ENCODE assay signal across 8 mouse cellular contexts in the genomic region with DNA sequence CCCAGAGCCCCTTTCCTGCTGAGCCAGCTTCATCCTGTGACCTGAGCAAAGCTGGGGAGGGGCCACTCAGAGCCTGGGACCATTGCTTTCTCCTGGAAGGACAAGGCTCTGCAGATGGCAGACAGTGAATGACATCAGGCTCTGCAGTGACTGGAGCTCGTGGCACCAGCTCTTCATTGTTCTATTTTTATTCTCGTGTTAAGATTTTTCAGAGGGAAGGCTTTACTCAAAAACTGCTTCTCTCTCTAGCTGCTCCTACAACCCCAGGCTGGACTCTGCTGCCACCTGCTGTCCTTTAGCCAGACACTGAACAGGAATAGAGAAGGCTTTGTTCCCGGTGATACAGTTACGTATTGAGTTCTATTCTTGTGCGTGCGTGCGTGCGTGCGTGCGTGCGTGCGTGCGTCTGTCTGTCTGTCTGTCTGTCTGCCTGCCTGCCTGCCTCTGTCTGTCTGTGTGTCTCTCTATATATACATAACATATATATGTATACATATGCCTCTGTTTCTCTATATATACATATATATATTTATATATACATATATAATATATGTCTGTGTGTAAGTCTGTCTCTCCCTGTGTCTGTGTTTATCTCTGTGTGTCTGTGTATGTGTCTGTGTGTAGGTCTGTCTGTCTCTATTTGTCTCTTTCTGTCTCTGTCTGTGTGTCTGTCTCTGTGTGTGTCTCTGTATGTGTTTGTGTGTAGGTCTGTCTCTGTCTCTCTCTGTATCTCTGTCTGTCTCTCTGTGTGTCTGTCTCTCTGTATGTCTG. TPM values are rescaled to one million over a fixed set of nuclear protein-coding genes. Genes with fewer than 3 reads are reported as not detected.
DNase-seq lines count a peak whose midpoint lies in the region; ATAC-seq lines count a peak whose summit lies in the region.

No protein-coding gene starts in this region.

- H3K9me3 ChIP-seq in intestine, embryonic 15.5 days, result no peaks in the 10 kb centered on the region

- H3K27me3 ChIP-seq in intestine, embryonic 15.5 days (replicated peaks), result no peaks in the 10 kb centered on the region

- WGBS in intestine, embryonic 15.5 days, result 13% methylated on average over 13 of the region's 13 CpGs

- H3K9ac ChIP-seq in intestine, embryonic 15.5 days, result no peak overlapping the region

- peak; percentile 89 for ATAC-seq in intestine, embryonic 15.5 days
- peak; percentile 100 for ATAC-seq in megakaryocyte-erythroid progenitor cell, adult 5-6 weeks (replicated peaks; ENCODE audit: low FRiP score, low TSS enrichment, poor library complexity, severe bottlenecking)

- H3K4me2 ChIP-seq in intestine, embryonic 15.5 days (replicated peaks), result peak overlapping the region; percentile 32; the same call in 1 of the 2 replicates

- no peaks in the 10 kb centered on the region for H3K36me3 ChIP-seq in intestine, embryonic 15.5 days

- intact Hi-C loops in gastrocnemius, postnatal 36 days (cut with DNase I), result loop anchor here (1.0 kb wide), 1 partner anchor 263 kb away; no protein-coding TSS in a partner anchor
- intact Hi-C loops in left cerebral cortex, postnatal 14 days (cut with DNase I), result no loop called here

- no peak overlapping the region for H3K27ac ChIP-seq in intestine, embryonic 15.5 days

- H3K4me3 ChIP-seq in intestine, embryonic 15.5 days (replicated peaks), result no peak overlapping the region

- 0 out of 2 replicates have a peak, but pooled peaks cover 3% of the 10 kb centered on the region for H3K4me1 ChIP-seq in intestine, embryonic 15.5 days (replicated peaks)

- peak; percentile 58 to 72 for DNase-seq in adrenal gland, adult 18-20 months (ENCODE audit: low spot score in 2 of 2)
- peak; percentile 88 for DNase-seq in embryo, embryonic 11 days
- peak; percentile 59 to 69 for DNase-seq in gastrocnemius, postnatal 36 days
- DNase-seq in left cerebral cortex, postnatal 14 days (ENCODE audit: low spot score in 2 of 2), result peak; percentile 85 to 92
- DNase-seq in right cerebral cortex, postnatal 25 days, result peak; percentile 69
- DNase-seq in urinary bladder, postnatal 36 days (ENCODE audit: low spot score in 2 of 2), result peak; percentile 66 to 78

RNA-seq across cellular contexts. Expression of a gene that starts 27.5 kb away (rescaled TPM):
- 1 to 10 TPM in 1 of 2 experiments, under 1 TPM in 1; 0.83 to 1.1 TPM for total RNA-seq in adrenal gland, adult 18-20 months (2021)
- under 1 TPM; 0.26 to 0.44 TPM for total RNA-seq in gastrocnemius, postnatal 36 days (2021)
- polyA plus RNA-seq in intestine, embryonic 15.5 days (2015; fragmentation: Nextera tagmentation; extraction: Ambion mirVana), result 2.2 and 2.8 TPM in 2 replicates
- 1 to 10 TPM in 1 of 2 experiments, under 1 TPM in 1; 0.99 to 2.1 TPM for total RNA-seq in left cerebral cortex, postnatal 14 days (2021)
- 2.6 and 4.1 TPM in 2 replicates for total RNA-seq in megakaryocyte-erythroid progenitor cell, adult 5-6 weeks (2014; fragmentation: Nextera tagmentation)
- 2.8 and 6.1 TPM in 2 replicates for total RNA-seq in megakaryocyte-erythroid progenitor cell, adult 5-6 weeks (2017)

RNA-seq across cellular contexts. Expression of a gene that starts 28.1 kb away (rescaled TPM):
- 10 to 100 TPM; 22.6 to 22.9 TPM for total RNA-seq in adrenal gland, adult 18-20 months (2021)
- total RNA-seq in gastrocnemius, postnatal 36 days (2021), result 10 to 100 TPM; 10.3 to 10.5 TPM
- polyA plus RNA-seq in intestine, embryonic 15.5 days (2015; fragmentation: Nextera tagmentation; extraction: Ambion mirVana), result 7.9 and 8.3 TPM in 2 replicates
- 100 to 1,000 TPM; 101 to 106 TPM for total RNA-seq in left cerebral cortex, postnatal 14 days (2021)
- total RNA-seq in megakaryocyte-erythroid progenitor cell, adult 5-6 weeks (2014; fragmentation: Nextera tagmentation), result 17.4 and 22.6 TPM in 2 replicates
- 7.1 and 7.8 TPM in 2 replicates for total RNA-seq in megakaryocyte-erythroid progenitor cell, adult 5-6 weeks (2017)

RNA-seq across cellular contexts. Expression of a gene that starts 43.8 kb away (rescaled TPM):
- total RNA-seq in adrenal gland, adult 18-20 months (2021), result not detected
- total RNA-seq in gastrocnemius, postnatal 36 days (2021), result not detected
- polyA plus RNA-seq in intestine, embryonic 15.5 days (2015; fragmentation: Nextera tagmentation; extraction: Ambion mirVana), result not detected in 2 replicates
- total RNA-seq in left cerebral cortex, postnatal 14 days (2021), result not detected
- not detected in 2 replicates for total RNA-seq in megakaryocyte-erythroid progenitor cell, adult 5-6 weeks (2014; fragmentation: Nextera tagmentation)
- not detected in 2 replicates for total RNA-seq in megakaryocyte-erythroid progenitor cell, adult 5-6 weeks (2017)

Comparison
In these comparisons a context has a peak if more than half of its experiments do, and no peak if none do; other contexts are left out.
1. RNA of a gene that starts 28.1 kb away (total RNA-seq): 101 to 106 TPM in left cerebral cortex, postnatal 14 days; 22.6 to 22.9 TPM in adrenal gland, adult 18-20 months, 7.1 to 22.6 TPM in megakaryocyte-erythroid progenitor cell, adult 5-6 weeks and 10.3 to 10.5 TPM in gastrocnemius, postnatal 36 days; every median in the first group is over 4 times any median in the second.
2. Peak in every context shown above with its lines, with median percentiles within 50 percentile points of each other: DNase-seq.